Mouse (Mus musculus): ENCODE data around the gene Mfsd12.
A peak's percentile ranks its signal among the peaks of the same experiment; 100 is the strongest.

Mfsd12 gene

DNA sequence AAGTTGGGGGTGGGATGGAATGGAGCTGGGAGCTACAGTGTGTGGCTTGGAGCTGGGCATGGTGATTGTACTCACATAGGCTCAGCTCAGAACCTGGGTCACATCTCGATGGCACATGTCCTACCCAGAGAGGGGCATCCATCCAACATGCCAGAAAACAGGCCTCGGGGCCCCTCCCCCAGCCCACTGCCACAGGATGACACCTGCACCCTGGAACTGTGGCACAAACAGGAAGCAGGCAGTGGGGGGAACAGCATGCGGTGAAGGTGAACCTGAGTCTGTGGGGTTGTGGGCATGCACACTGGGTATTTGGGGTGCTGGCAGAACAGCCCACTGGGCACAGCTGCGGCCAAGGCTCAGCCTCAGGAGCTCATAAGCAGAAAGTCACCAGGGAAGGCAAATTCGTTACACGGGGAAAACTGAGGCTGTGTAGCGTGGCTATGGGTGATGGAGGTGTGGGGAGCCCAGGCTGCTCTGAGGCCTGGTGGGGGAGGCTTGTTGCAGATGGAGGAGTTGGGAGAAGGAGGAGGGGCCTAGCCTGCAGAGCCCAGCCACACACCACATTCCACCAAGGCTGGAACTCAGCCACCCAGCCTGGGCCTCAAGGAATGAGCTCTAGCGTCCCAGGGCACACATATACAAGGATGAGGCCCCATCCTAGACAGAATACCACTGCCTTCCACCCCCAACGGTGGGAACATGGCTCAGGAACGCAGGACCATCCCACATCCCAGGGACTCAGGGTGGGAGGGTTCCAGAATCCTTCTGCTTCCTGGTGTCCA is 27.9 kb upstream of the Mfsd12 start:
- DNase-seq (ENCODE audit: low spot score) = no peak

DNA sequence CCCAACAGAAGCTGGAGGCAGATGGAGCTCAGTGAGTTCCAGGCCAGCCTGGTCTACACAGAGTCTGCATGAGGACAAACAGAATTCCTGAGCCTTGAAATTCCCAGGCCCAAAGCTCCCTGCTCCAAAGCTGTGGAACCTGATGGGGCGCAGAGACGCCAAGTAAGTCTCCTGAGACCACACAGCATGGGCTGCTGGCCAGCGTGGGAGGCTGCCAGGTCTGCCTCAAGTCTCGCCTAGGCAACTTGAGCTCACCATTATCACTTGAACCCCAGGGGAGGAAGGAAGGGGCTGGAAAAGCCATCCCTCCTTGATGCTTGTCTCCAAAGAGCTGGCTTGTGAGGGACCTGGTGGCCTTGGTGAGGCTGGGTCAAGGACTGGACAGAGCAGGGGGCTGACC is 27.3 kb upstream of the Mfsd12 start:
- no peak for DNase-seq (ENCODE audit: low spot score)

DNA sequence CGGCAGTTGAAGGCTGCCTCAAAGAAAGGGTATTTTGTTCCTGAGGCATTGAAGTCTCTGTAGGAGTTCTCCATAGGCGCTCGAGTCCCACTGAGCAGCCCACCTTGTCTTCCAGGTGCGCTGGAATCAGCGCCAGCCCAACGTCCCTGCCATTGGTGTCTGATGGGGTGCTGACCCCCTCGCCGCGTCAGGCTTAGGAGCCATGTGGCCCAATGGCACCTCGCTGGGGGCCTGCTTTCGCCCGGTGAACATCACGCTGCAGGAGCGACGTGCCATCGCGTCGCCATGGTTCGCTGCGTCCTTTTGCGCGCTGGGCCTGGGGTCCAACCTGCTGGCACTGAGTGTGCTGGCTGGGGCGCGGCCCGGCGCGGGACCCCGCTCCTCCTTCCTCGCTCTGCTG is 25.0 kb upstream of the Mfsd12 start:
- DNase-seq (ENCODE audit: low spot score) = no peak

DNA sequence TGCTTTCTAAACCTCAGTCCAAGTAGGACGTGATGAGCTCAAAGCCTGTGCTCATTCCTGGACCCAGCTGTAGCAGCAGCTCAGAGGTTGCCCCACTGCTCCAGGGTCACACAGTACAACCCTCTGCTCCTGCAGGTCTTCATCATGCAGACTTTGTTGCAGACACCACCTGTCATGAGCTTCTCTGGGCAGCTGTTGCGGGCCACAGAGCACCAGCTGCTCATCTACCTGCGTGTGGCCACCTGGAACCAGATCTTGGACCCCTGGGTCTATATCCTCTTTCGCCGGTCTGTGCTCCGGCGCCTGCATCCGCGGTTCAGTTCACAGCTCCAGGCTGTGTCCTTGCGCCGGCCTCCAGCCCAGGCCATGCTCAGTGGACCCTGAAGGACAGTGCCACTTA is 23.0 kb upstream of the Mfsd12 start:
- no peak for DNase-seq (ENCODE audit: low spot score)

DNA sequence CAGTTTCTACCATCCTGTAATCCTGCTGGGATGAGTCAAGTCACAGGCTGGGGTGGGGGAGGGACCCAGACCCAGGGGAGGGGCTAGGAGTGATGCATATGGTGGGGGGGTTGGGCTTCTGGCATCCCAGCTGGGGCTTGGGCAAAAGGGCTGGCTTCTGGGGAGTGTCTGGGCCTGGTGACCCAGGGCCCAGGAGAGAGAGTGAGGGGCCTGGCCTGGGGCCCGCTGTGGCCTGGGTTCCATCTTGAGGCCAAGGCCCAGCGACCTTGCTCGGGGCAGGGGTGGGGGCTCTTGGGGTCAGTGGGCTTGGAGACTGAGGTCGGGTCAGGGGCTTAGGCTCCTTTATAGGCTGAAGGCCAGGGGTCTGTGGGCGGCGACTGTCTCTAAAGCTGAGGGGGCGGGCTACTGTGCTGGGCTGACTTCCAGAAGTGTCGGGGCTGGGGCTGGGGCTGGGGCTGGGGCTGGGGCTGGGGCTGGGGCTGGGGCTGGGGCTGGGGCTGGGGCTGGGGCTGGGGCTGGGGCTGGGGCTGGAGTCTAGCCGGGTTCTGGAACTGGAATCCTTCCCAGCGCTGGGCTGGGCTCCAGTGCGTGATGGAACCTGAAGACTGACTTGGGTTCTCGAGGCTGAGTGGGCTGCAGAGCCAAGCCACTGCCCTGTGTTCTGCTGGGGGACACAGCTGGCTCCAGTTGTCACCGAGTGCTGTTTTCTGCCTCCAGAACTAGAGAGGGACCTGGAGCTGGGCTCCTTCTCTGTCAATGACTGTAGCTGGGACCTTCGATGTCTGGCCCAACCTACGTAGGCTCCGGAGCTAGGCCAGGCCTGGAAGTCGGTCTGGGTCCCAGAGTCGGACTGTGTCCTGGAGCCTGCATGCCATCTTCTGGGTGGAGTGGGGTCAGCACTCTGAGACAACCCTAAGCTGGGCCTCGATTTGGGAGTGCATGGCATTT is 21.6 kb upstream of the Mfsd12 start:
- DNase-seq (ENCODE audit: low spot score) = no peak

DNA sequence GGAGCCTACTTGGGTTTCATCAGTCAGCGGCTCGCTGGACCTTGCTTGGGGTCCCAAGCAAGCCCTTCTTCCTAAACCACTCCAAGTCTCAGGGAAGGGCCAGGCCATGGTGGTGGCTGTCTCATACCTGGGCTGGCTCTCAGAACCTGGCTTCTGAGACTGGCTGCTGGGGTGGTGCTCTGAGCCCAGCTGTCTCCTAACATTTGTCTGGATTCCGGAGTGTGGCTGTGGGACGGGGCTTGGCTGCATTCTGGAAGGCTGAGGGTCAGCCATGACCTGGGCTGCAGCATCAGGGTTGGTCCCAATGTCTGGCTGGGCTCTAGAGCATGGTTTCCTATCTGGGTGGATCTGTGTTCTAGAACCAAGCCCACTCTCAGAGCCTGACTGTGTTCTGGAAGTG is 20.7 kb upstream of the Mfsd12 start:
- no peak for DNase-seq (ENCODE audit: low spot score)

DNA sequence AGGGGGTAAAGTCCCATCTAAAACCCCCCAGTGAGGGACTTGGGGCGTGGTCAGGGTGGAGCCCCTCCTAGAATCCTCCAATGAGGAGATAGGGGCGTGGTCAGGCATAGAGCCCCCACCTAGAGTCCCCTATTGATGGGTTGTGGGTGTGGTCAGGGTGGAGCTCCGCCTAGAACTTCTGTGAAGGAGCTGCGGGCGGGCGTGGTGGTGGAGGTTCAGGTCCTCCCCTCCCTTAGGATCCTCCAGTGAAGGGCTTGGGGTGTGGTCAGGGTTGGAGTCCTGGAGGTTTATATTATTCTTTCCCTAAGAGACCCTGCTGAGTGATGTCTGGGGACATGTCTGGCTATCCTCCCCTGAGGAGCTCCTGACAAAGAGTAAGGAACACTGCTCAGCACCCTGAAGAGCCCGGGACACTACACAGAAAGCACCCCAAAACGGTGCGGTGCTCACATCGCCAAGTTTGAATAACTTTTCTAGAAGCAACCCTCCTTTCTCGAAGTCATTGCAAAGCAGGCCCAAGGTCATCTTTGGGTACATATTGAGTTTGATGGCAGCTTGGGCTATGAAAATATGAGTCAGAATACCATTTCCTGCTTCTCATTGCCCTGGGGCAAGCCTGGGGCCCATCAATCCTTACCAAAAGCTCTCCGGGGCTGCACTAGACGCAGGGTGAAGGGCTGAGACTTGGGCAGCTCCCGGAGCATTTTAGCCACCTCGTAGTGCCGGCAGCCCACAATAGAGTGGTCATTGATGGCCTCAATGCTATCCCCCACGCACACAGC is 16.5 kb upstream of the Mfsd12 start:
- DNase-seq (ENCODE audit: low spot score) = no peak

DNA sequence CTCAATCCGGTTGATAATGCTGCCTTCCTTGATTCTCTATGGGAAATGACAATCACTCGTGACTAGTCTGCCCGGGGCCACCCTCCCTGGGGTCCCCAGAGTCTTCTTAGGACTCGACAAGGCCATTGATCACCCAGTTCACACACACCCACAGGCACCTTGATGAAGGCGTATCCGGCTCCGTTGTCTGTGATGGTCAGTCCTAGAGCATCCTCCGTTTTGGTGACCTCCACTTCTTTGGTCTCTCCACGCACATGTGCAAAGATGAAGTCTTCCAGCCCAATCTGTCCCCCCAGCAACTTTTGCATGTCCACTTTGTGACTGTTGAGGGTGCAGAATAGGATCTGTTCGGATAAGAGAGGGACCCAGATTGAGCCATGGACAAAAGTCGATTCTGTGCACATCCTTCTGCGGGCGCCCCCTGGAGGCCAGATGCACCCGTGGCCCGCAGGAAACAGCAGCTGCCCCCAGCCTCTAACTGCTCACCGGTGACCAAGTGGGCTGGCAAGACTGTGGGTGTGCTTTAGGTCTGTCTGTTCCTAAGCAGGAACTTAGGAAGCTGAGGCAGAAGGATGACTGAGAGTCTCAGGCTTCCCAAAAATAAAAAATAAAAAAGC is 15.8 kb upstream of the Mfsd12 start:
- no peak for DNase-seq (ENCODE audit: low spot score)

DNA sequence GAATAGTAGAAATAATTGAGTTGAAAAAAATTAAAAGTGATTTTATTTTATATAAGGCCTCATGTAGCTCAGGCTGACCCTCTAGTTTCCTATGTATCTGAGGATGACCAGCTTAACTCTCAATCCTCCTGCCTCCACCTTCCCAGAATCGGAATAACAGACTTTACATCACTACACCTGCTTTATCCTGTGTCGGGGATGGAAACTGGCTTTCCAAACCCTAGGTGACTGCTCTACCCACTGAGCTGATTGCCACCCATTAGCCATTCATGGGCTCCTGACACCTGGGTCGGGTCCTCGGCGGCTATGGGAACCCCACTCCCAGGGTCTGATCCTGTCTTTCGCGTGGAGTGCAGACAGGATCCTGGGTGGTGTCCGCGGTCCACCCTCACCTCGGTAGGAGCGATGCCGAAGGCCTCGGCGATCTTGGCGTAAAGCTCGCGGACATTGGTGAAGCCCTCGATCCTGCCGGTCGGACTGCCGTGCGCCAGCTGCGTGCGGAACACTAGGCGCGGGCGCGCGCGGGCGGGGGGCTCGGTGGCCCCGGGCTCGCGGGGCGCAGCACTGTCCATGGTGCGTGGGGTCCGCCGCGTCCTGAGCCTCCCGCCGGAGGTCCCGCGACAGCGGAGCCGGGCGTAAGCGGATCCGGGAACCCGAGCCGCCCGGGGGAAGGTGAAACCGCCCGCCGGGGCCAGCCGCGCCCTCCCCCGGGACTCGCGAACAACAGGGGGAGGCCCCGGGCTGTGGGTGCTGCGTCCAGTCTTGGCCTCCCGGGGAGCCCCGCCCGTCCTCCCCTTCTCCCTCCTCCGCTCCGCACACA is 14.4 kb upstream of the Mfsd12 start, which contains the start of gene Gipc3:
TSS of gene Gipc3 (minus strand) at position 581 of the 820 bp plus-strand sequence.
- DNase-seq (ENCODE audit: low spot score) = no peak

DNA sequence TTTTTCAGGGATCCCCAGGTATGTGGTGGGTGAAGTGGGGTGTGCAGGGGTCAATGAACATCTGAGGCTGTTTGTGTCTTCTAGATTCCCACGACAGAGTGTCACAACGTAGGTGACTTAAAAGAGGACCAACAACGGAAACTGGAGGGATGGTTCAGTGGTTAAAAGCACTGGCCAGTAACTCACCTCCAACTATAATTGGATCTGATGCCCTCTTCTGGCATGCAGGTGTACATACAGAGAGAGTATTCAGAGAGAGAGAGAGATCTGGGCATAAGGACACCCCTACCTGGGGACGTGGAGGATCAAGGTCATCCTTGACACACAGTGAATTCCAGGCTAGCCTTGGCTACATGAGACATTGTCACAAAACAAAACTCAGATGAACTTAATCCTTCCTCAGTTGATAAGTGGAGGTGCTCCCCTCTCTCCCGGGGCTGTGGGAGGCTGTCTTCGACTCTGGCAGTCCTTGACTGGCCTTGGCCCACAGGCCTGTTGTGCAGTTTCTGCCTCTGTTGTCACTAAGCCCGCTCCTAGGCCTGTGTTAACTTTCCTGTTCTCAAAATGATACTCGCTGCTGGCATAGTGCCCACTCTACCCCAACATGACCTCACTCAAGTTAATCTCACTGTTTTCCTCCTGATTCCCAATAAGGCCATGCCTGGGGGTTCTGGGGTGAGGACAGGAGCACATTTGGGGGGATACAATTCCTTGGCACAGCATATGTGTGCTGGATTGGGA is 12.7 kb upstream of the Mfsd12 start:
- no peak for DNase-seq (ENCODE audit: low spot score)

DNA sequence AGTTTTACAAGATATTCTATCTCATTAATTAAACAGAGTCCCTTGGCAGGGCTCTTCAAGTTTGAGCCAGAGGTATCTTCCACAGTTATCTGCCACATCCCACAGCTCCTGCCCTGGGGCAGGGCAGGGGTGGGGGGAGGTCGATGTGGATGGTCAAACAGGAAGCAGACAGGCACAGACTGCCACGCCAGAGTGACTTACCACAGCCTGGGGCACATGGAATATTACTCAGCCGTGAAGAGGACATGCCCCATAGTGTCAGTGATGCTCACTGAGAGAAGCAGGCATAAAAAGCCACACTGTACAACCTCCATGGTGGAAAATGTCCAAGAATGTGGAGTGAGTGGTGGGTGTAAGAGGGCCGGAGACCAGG is 12.1 kb upstream of the Mfsd12 start:
- DNase-seq (ENCODE audit: low spot score) = no peak

DNA sequence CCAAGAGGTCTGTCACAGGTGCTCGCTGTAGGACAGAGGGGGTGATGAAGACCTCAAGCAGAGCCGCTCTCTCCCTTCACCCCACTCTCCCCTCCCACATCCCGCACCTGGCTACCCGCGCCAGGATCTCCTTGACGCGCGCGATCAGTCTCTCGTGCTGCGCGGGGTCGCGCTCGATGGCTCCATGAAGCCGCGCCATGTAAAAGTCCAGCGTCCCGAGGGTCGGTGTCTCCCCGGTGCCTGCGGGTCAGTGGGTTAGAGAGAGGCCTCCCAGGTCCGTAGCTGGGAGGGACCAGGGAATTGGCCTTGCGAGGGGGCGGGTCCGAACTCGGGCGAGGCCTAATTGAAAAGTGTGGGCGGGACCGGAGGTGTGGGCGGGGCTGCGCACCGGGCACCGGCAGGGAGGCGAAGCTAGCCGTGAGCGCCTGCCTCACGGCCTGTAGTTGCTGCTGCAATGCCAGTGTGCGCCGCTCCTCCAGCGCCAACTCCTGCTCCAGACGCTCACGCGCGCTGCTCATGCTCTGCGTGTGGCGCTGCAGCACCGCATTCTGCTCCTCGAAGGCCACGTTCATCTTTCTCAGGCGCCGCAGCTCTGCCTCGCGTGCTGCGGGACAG is 10.7 kb upstream of the Mfsd12 start:
- DNase-seq (ENCODE audit: low spot score) = no peak

DNA sequence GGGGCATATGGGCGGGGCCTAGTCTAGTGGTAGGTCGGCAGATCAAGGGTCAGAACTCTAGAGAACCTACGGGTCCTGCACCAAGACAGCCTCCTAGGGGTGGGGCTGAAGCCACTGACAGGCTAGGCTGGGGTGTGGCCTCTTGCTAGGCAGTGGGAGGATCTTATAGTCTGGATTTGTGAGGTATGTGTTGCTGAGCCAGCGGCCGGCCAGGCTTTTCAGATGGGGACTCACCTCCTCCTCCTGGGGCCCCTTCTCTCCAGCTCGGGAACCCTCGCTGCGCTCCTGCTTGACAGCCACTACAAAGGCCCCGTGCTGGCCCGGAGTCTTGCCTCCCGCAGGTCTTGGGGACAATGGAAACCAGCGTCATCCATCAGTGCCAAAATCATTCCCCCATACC is 8.1 kb upstream of the Mfsd12 start:
- no peak for DNase-seq (ENCODE audit: low spot score)

DNA sequence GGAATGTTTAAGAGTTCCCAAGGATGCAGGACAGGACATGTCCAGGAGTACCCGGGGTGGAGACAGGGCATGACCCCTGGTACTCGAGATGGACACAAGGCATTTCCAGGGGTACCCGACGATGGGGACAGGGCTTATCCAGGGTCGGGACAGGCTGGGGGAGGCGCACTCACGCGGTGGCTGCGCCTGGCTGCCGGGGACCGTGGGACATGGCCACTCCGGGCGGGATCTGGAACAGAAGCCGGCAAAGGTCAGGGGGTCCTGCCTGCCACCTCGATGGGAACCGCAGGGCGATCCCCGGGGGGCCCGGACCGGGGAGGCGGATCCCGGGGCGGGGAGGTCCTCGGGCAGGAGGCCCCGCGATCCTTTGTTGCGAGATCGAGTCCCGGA is 7.3 kb upstream of the Mfsd12 start:
- DNase-seq (ENCODE audit: low spot score) = no peak

DNA sequence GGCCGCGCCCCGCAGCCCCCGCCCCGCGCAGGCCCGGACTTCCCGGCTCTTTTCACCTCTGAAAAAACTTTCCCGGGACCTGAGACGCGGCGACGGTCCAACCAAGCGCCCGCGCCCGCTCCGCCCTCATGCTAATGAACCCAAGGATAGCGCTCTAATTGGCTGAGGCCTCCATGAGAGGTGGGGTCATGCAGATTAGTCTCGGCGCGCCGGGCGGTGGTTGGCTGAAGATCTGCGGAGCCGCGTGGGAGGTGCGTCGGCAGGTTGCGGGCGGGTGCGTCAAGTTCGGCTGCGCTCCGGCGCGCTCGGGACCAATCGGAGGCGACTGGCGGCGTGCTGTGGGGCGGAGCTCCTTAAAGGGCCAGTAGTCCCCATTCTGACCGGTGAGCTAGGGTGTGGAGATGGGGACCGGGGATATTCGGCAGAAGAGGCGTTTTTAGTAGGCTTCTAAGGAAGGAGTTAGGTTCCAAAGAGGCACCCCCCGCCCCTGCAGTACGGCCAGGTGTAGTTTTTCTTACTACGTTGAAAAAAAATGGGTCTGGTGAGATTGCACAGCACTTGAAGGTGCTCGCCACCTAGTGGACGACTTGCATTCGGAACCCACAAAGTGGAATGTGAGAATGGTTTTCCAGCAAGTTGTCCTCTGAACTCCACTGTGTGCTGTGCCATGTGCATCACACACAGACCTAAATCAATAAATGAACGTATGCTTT is 6.8 kb upstream of the Mfsd12 start, which contains the start of gene Hmg20b:
TSS of gene Hmg20b (minus strand) at position 130 of the 713 bp plus-strand sequence.
- DNase-seq (ENCODE audit: low spot score) = peak; percentile 99

DNA sequence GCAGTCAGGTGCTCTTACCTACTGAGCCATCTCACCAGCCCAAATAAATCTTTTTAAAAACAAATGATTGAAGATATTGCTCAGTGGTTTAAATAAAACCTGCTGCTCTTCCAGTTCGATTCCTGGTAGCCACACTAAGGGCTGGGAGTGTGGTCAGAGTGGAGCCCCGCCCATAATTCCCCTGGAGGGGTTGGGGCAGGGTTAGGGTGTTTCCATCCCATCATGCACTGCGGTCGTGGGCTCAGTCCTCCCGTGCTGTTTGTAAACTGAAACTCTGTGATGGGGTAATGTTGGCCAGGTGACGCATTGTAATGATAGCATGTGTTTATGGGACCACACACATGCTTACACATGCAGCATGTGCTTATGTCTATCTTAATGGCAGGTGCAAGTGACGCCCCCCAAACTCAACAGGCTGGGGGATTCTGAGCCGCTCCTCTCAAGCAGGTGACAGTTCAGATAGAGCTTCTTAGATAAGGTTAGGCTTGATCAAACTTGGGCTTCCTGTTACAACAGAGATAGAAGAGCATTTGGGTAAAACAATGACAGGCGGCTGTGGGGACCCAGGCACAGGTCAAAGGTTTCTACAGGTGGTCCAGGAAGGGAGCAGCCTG is 5.5 kb upstream of the Mfsd12 start:
- DNase-seq (ENCODE audit: low spot score) = no peak

DNA sequence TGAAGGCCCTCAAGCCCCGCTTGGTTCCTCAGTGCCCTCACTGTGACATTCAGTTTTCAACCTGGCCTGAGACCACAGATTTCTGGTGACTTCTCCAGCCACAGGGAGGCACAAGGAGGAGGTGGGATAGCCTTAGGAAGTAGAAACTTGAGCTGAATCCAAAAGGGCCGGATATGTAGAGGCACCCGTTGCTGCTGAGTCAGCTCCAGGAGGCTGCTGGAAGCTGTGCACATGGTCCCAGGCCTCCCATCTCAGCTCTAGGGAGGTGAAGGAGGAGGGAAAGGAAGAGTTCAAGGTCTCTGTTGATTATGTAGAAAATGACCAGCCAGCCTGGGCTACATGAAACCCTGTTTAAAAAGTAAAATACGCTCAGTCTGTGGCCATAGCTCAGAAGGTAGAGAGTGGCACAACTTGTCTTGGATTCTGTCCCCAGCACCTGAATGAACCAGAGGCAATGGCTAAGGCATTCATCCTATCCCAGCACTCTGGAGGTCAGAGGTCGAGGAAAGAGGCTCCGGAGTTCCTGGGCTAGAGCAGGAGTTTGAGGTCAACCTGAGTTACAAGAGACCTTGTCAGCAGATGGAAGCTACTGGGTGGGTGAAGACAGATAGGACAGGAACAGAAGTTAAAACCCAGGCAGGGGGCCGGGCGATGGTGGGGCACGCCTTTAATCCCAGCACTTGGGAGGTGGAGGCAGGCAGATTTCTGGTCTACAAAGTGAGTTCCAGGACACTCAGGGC is 2.4 kb upstream of the Mfsd12 start:
- DNase-seq (ENCODE audit: low spot score) = no peak

DNA sequence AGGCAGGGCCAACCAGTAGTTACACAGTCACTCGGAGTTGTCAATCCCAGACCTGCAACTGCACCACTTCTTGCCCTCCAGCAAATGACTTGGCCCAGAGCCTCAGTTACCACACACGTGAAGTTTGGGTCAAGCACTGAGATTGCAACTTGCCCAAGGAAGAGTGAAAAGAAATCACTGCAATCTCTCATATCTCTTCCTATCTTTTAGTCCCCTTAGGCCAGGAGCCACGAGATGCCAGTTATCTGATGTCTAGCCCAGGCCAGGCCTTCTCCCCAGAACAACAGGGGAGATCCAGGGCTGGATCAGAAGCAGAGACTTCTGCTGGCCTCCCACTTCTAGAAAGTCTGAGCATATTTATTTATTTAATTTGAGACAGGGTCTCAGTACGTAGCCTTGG is 1.8 kb upstream of the Mfsd12 start:
- DNase-seq (ENCODE audit: low spot score) = no peak

All from left cerebral cortex, adult 11 months (tissue).